Mouse (Mus musculus) forebrain, embryonic 15.5 days (tissue): ENCODE measurements around the gene Rnf185. TPM values are rescaled to one million over a fixed set of nuclear protein-coding genes. Genes with fewer than 3 reads are reported as not detected.

Experiments
- ATAC-seq: fragments of 200-750 bp; cut with Nextera tagmentation; replicated peaks from 2 replicates; pipeline ENCODE4 v1.8.0; 2017; ENCODE audit warnings: mild to moderate bottlenecking, moderate TSS enrichment, moderate library complexity
- H3K27ac ChIP-seq: fragments of 300-500 bp; sonication (generic); replicated peaks from 2 replicates; pipeline ENCODE4 v1.5.1; 2015; ENCODE audit warnings: mild to moderate bottlenecking, inconsistent platforms
- H3K27me3 ChIP-seq: fragments of 300-500 bp; sonication (generic); 2 replicates; pipeline ENCODE4 v1.6.1; 2015; ENCODE audit warnings: inconsistent platforms
- H3K36me3 ChIP-seq: fragments of 300-500 bp; sonication (generic); 2 replicates; pipeline ENCODE4 v1.6.1; 2015; ENCODE audit warnings: mild to moderate bottlenecking, inconsistent platforms
- H3K4me1 ChIP-seq: fragments of 300-500 bp; sonication (generic); 2 replicates; pipeline ENCODE4 v1.6.1; 2015; ENCODE audit warnings: inconsistent platforms
- H3K4me2 ChIP-seq: fragments of 300-500 bp; sonication (generic); replicated peaks from 2 replicates; pipeline ENCODE4 v1.6.1; 2015; ENCODE audit warnings: mild to moderate bottlenecking, inconsistent platforms
- H3K4me3 ChIP-seq: fragments of 300-500 bp; sonication (generic); 2 replicates; pipeline ENCODE4 v1.5.1; 2015; ENCODE audit warnings: mild to moderate bottlenecking, inconsistent platforms
- H3K9ac ChIP-seq: fragments of 300-500 bp; sonication (generic); replicated peaks from 2 replicates; pipeline ENCODE4 v1.6.1; 2015; ENCODE audit warnings: mild to moderate bottlenecking, inconsistent platforms
- H3K9me3 ChIP-seq: fragments of 300-500 bp; sonication (generic); 2 replicates; pipeline ENCODE4 v1.6.1; 2016; ENCODE audit warnings: inconsistent platforms
- WGBS: fragments of 180-500 bp; shearing (Covaris S2); methylation state at CpG from one replicate; pipeline ENCODE4 v1.1.7; 2015; ENCODE audit warnings: mixed read lengths; 5-methylcytosine and 5-hydroxymethylcytosine counted together
- polyA plus RNA-seq: library from polyadenylated mRNA; unstranded; fragments of >200 nt; fragmentation: Nextera tagmentation; extraction: Ambion mirVana; gene quantifications from 2 replicates; pipeline ENCODE4 v1.2.1, GENCODE M21; 2015

Gene Rnf185
- polyA plus RNA-seq, 1 experiment from 2014 or later = 41.6 TPM

DNA sequence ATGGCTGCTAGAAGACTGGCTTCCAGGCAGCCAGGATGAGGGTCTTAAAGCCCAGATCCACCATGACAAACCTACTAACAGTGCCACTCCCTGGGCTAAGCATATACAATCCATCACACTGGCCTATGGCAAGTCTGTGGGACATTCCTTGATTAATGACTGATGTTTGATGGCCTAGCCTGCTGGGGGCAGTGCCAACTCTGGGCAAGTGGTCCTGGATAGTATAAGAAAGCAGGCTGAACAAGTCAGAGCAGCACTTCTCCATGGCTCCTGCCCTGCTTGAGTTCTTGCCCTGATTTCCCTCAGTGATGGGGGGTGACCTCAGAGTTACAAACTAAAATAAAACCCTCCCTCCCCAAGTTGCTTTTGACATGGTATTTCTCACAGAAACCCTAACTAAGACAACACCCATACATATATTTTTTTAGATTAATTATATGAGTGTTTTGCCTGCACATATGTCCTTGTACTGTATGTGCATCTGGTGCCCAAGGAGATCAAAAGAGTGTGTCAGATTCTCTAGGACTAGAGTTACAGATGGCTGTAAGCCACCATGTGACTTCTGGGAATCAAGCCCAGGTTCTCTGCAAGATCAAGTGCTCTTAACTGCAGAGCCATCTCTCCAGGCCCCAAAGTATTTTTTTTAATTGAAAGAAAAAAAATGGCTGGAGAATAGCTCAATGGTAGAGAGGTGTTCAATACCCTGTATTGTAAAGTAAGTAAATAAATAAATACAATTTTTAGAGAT is 10.3 kb downstream of the Rnf185 start:
- Histone ChIP-seq H3K4me2 (no peak overlapping the region), H3K36me3 (no peaks in the 10 kb centered on the region), H3K4me1 (peaks cover 10% of the 10 kb centered on the region), H3K27me3 (no peaks in the 10 kb centered on the region), H3K9me3 (no peaks in the 10 kb centered on the region), H3K9ac (no peak overlapping the region), H3K27ac (peak overlapping the region; percentile 77), H3K4me3 (no peak overlapping the region)
- peak; percentile 79 for ATAC-seq

DNA sequence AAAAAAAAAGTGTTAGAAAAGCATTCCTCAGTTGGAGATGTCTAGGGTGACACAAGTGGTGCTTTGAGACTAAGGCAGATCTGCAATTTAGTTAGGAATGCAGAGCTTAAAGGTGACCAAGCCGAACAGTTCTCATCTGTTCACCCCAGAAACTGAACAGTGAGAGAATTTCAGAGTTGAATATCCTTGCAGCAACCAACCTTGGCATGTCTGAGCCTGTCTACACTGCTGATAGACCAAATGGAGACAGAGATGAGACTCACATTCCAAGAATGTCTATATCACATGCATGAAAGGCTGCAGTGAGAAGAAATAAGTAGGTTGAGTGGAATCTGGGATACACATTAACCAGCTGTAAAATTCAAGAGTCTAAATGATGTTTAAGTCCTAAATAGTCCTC is 14.5 kb downstream of the Rnf185 start:
- no peaks in the 10 kb centered on the region for H3K27me3 ChIP-seq
- H3K9me3 ChIP-seq = no peaks in the 10 kb centered on the region
- H3K27ac ChIP-seq = no peak overlapping the region
- no peak overlapping the region for H3K4me3 ChIP-seq
- H3K4me1 ChIP-seq = peaks cover 10% of the 10 kb centered on the region
- H3K9ac ChIP-seq = no peak overlapping the region
- no peak overlapping the region for H3K4me2 ChIP-seq
- no peak for ATAC-seq
- no peaks in the 10 kb centered on the region for H3K36me3 ChIP-seq
- 98% methylated on average over 1 of the region's 1 CpGs for WGBS

- WGBS = 79% methylated on average over 4 of the region's 4 CpGs
- Histone ChIP-seq H3K27ac (no peak overlapping the region), H3K36me3 (no peaks in the 10 kb centered on the region), H3K4me2 (no peak overlapping the region), H3K4me1 (no peaks in the 10 kb centered on the region), H3K9ac (no peak overlapping the region), H3K4me3 (no peak overlapping the region), H3K9me3 (no peaks in the 10 kb centered on the region), H3K27me3 (no peaks in the 10 kb centered on the region)
- no peak for ATAC-seq
Measured at GRCm38 (mm10) chr11:3433809-3434208, 18.4 kb downstream of the Rnf185 start.

DNA sequence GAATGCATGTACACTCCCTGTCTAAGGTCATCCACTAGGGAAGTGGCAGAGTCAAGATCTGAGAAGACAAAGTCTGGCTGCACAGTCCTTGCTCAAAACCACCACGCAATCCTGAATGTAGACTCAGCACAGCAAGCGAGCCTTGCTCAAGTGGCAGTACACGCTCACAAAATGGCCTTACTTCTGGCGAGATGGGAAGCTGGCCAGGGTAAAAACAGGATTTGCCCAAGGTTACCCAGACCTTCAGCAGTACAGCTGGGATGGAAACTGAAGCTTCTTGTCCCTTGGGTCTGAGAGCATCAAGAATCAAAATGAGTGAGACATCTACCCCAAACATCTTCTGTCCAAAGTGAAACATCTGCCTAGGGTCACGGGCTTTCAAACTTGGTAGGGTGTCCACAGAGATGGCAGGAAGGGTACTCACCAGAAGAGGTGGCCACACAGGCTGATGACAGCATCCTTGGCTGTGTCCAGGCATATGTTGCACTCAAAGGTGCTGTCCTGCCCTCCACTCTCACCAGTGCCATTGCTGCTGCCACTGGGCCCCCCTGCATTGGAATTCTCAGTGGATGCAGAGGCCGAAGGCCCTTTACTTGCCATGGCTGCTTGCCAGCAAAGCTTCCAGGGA is 20.1 kb downstream of the Rnf185 start:
- Histone ChIP-seq H3K4me1 (no peaks in the 10 kb centered on the region), H3K36me3 (no peaks in the 10 kb centered on the region), H3K9ac (no peak overlapping the region), H3K4me3 (no peak overlapping the region), H3K27ac (no peak overlapping the region), H3K9me3 (no peaks in the 10 kb centered on the region), H3K4me2 (no peak overlapping the region), H3K27me3 (no peaks in the 10 kb centered on the region)
- WGBS = 94% methylated on average over 6 of the region's 6 CpGs
- ATAC-seq = no peak

- H3K36me3 ChIP-seq = 0 out of 2 replicates have a peak, but pooled peaks cover under 1% of the 10 kb centered on the region
- H3K9me3 ChIP-seq = no peaks in the 10 kb centered on the region
- H3K27me3 ChIP-seq = no peaks in the 10 kb centered on the region
- no peak overlapping the region for H3K4me3 ChIP-seq
- no peak overlapping the region for H3K9ac ChIP-seq
- ATAC-seq = no peak
- no peaks in the 10 kb centered on the region for H3K4me1 ChIP-seq
- WGBS = 91% methylated on average over 3 of the region's 3 CpGs
- H3K4me2 ChIP-seq = no peak overlapping the region
- H3K27ac ChIP-seq = no peak overlapping the region
Measured at GRCm38 (mm10) chr11:3431515-3431914, 20.6 kb downstream of the Rnf185 start.

DNA sequence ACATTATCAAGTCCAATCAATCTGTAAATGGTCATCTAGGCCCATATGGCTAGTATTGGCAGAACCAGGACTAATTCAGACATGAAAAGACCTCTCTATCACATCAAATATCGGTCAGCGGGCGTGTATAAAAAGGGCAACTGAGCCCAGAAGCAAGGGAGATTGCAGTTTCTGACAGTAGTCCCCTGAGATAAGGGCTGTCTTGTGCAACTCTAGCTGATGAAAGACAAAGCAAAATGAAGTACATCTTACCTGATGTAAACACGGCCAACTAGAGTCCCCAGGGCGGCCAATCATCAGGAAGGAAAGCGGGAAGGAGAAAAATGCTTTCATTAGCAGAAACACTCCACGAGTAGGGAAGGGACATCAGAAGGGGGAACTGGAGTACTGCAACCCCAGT is 23.5 kb downstream of the Rnf185 start:
- Histone ChIP-seq H3K4me2 (no peak overlapping the region), H3K9ac (no peak overlapping the region), H3K4me1 (no peaks in the 10 kb centered on the region), H3K27ac (no peak overlapping the region), H3K4me3 (no peak overlapping the region), H3K27me3 (no peaks in the 10 kb centered on the region), H3K36me3 (peaks cover 25% of the 10 kb centered on the region), H3K9me3 (no peaks in the 10 kb centered on the region)
- 92% methylated on average over 7 of the region's 7 CpGs for WGBS
- no peak for ATAC-seq

GRCm38 (mm10) chr11:3427697-3428230 is 24.4 kb downstream of the Rnf185 start:
- Histone ChIP-seq H3K4me2 (no peak overlapping the region), H3K27ac (no peak overlapping the region), H3K36me3 (peaks cover 30% of the 10 kb centered on the region), H3K4me1 (no peaks in the 10 kb centered on the region), H3K4me3 (no peak overlapping the region), H3K9ac (no peak overlapping the region), H3K27me3 (no peaks in the 10 kb centered on the region), H3K9me3 (no peaks in the 10 kb centered on the region)
- no peak for ATAC-seq
- 86% methylated on average over 3 of the region's 3 CpGs for WGBS

DNA sequence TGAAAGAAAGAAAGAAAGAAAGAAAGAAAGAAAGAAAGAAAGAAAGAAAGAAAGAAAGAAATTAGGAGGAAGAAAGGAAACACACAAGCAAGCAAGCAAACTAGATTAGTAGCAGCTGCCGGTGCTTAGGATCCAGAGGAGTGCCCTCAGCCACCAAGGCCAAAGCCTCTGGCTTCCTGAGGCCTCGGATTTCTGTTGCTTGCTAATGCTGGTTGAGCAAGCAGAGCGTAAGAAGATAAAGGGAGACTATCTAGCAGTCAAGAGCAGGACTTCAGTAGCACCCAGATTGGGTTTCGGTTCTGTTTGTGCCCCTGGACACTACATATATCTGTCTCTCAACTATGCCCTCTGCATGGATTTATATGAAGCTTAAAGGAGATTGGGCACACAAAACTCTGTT is 29.9 kb downstream of the Rnf185 start:
- H3K36me3 ChIP-seq = peaks cover 55% of the 10 kb centered on the region
- no peaks in the 10 kb centered on the region for H3K9me3 ChIP-seq
- no peak overlapping the region for H3K27ac ChIP-seq
- no peaks in the 10 kb centered on the region for H3K27me3 ChIP-seq
- ATAC-seq = no peak
- H3K4me1 ChIP-seq = no peaks in the 10 kb centered on the region
- H3K4me3 ChIP-seq = no peak overlapping the region
- H3K9ac ChIP-seq = no peak overlapping the region
- WGBS = 87% methylated on average over 4 of the region's 4 CpGs
- H3K4me2 ChIP-seq = no peak overlapping the region

- no peaks in the 10 kb centered on the region for H3K4me1 ChIP-seq
- H3K9ac ChIP-seq = no peak overlapping the region
- no peak overlapping the region for H3K4me3 ChIP-seq
- H3K4me2 ChIP-seq = no peak overlapping the region
- no peak overlapping the region for H3K27ac ChIP-seq
- peaks cover 51% of the 10 kb centered on the region for H3K36me3 ChIP-seq
- 82% methylated on average over 4 of the region's 4 CpGs for WGBS
- no peaks in the 10 kb centered on the region for H3K9me3 ChIP-seq
- H3K27me3 ChIP-seq = no peaks in the 10 kb centered on the region
- ATAC-seq = no peak
Measured at GRCm38 (mm10) chr11:3418741-3419140, 33.4 kb downstream of the Rnf185 start.

- no peak for ATAC-seq
- Histone ChIP-seq H3K36me3 (peaks cover 46% of the 10 kb centered on the region), H3K4me3 (no peak overlapping the region), H3K27ac (no peak overlapping the region), H3K4me1 (no peaks in the 10 kb centered on the region), H3K4me2 (no peak overlapping the region), H3K9me3 (no peaks in the 10 kb centered on the region), H3K9ac (no peak overlapping the region), H3K27me3 (no peaks in the 10 kb centered on the region)
- 87% methylated on average over 6 of the region's 6 CpGs for WGBS
Measured at GRCm38 (mm10) chr11:3417795-3418194, 34.4 kb downstream of the Rnf185 start.

GRCm38 (mm10) chr11:3416399-3416798 is 35.8 kb downstream of the Rnf185 start:
- WGBS = 94% methylated on average over 3 of the region's 3 CpGs
- ATAC-seq = no peak
- Histone ChIP-seq H3K9ac (no peak overlapping the region), H3K9me3 (no peaks in the 10 kb centered on the region), H3K27me3 (no peaks in the 10 kb centered on the region), H3K4me3 (no peak overlapping the region), H3K27ac (no peak overlapping the region), H3K36me3 (peaks cover 45% of the 10 kb centered on the region), H3K4me1 (no peaks in the 10 kb centered on the region), H3K4me2 (no peak overlapping the region)

GRCm38 (mm10) chr11:3412111-3412510 is 40.1 kb downstream of the Rnf185 start:
- H3K36me3 ChIP-seq = peaks cover 19% of the 10 kb centered on the region
- no peak overlapping the region for H3K9ac ChIP-seq
- peaks cover 17% of the 10 kb centered on the region for H3K4me1 ChIP-seq
- H3K4me2 ChIP-seq = no peak overlapping the region
- ATAC-seq = no peak
- no peaks in the 10 kb centered on the region for H3K27me3 ChIP-seq
- H3K27ac ChIP-seq = no peak overlapping the region
- H3K9me3 ChIP-seq = no peaks in the 10 kb centered on the region
- WGBS = 88% methylated on average over 3 of the region's 3 CpGs
- no peak overlapping the region for H3K4me3 ChIP-seq
